Mouse (Mus musculus) CH12.LX (cell line): ENCODE measurements at regions not wholly inside any gene's neighbourhood (a gene's known extent, or its start where the extent isn't known, plus 50 kb on each side); places are given as distances from the start of the nearest gene placed in this dataset.

Experiments used
- DNase-seq: peaks from one replicate; pipeline ENCODE4 v3.0.0-alpha.2; 2013; ENCODE audit errors: extremely low read depth
- H3K27ac ChIP-seq: 2 replicates; pipeline ENCODE4 v1.5.1; 2012; ENCODE audit warnings: low read depth, mild to moderate bottlenecking, control low read depth, moderate library complexity; ENCODE audit not compliant: insufficient read depth
- H3K27me3 ChIP-seq: replicated peaks from 2 replicates; pipeline ENCODE3; 2012; ENCODE audit warnings: inconsistent platforms
- H3K36me3 ChIP-seq, 2 experiments: replicated peaks in 1 of 2; 2 replicates each; pipeline versions ENCODE3 to v1.6.1; 2012; ENCODE audit warnings: inconsistent platforms in 1 of 2, low read length in 1 of 2, mild to moderate bottlenecking in 1 of 2, mixed read lengths in 1 of 2, moderate library complexity in 1 of 2; ENCODE audit not compliant: control insufficient read depth in 1 of 2, insufficient read depth in 1 of 2
- H3K4me1 ChIP-seq, 2 experiments: 2 replicates each; pipeline ENCODE4 v1.6.1; 2012; ENCODE audit warnings: inconsistent platforms in 1 of 2, moderate library complexity in 1 of 2; ENCODE audit not compliant: insufficient read depth in 2 of 2, control insufficient read depth in 1 of 2
- H3K4me2 ChIP-seq: 2 replicates; pipeline ENCODE4 v1.6.1; 2012; ENCODE audit warnings: low read depth, mild to moderate bottlenecking, control low read depth; ENCODE audit not compliant: poor library complexity, insufficient read depth, severe bottlenecking
- H3K4me3 ChIP-seq, 3 experiments: fragments of 150-350 bp in 1 of 3; sonication (generic) in 1 of 3; replicated peaks in 1 of 3; 2 replicates each; pipeline versions ENCODE3 to v1.5.1; 2011 to 2012; ENCODE audit warnings: low read depth in 2 of 3, low read length in 2 of 3, mild to moderate bottlenecking in 2 of 3, moderate library complexity in 2 of 3, control low read depth in 1 of 3, improper control_type of control experiment in 1 of 3, inconsistent platforms in 1 of 3, mixed read lengths in 1 of 3; ENCODE audit not compliant: poor library complexity in 1 of 3
- H3K79me2 ChIP-seq: replicated peaks from 2 replicates; pipeline ENCODE4 v1.6.1; 2012; ENCODE audit warnings: mild to moderate bottlenecking, moderate library complexity; ENCODE audit not compliant: control insufficient read depth, poor library complexity, insufficient read depth, severe bottlenecking; ENCODE audit errors: extremely low read depth
- H3K9ac ChIP-seq: 2 replicates; pipeline ENCODE4 v1.6.1; 2012; ENCODE audit warnings: low read depth, mild to moderate bottlenecking, control low read depth, moderate library complexity; ENCODE audit not compliant: insufficient read depth
- H3K9me3 ChIP-seq: replicated peaks from 2 replicates; pipeline ENCODE3; 2012; ENCODE audit warnings: low read length, inconsistent platforms, mixed read lengths
- BHLHE40 ChIP-seq: IDR thresholded peaks from 2 replicates; pipeline ENCODE4 v1.6.1; 2011; ENCODE audit warnings: mild to moderate bottlenecking, low read depth, low read length, improper control_type of control experiment
- CHD1 ChIP-seq: IDR thresholded peaks from 2 replicates; pipeline ENCODE4 v1.6.1; 2012; ENCODE audit warnings: low read depth, low read length, improper control_type of control experiment, inconsistent platforms
- CHD2 ChIP-seq: IDR thresholded peaks from 2 replicates; pipeline ENCODE4 v1.6.1; 2011; ENCODE audit warnings: low read length, improper control_type of control experiment
- E2F4 ChIP-seq: IDR thresholded peaks from 2 replicates; pipeline ENCODE4 v1.6.1; 2011; ENCODE audit warnings: low read depth, low read length, improper control_type of control experiment; ENCODE audit not compliant: insufficient replicate concordance
- ELF1 ChIP-seq: IDR thresholded peaks from 2 replicates; pipeline ENCODE4 v1.6.1; 2014; ENCODE audit warnings: low read depth, mild to moderate bottlenecking, inconsistent platforms, low read length, improper control_type of control experiment
- GABPA ChIP-seq: IDR thresholded peaks from 2 replicates; pipeline ENCODE4 v1.6.1; 2012; ENCODE audit warnings: low read depth, low read length, improper control_type of control experiment, inconsistent platforms; ENCODE audit not compliant: insufficient replicate concordance
- IRF4 ChIP-seq: IDR thresholded peaks from 2 replicates; pipeline ENCODE4 v1.6.1; 2014; ENCODE audit warnings: low read depth, mild to moderate bottlenecking, inconsistent platforms, low read length, improper control_type of control experiment
- JUN ChIP-seq: IDR thresholded peaks from 2 replicates; pipeline ENCODE4 v1.6.1; 2011; ENCODE audit warnings: low read depth, mild to moderate bottlenecking, low read length, improper control_type of control experiment, moderate library complexity; ENCODE audit not compliant: insufficient read depth
- MAX ChIP-seq: IDR thresholded peaks from 2 replicates; pipeline ENCODE4 v1.6.1; 2011; ENCODE audit warnings: low read length, improper control_type of control experiment
- MXI1 ChIP-seq: IDR thresholded peaks from 2 replicates; pipeline ENCODE4 v1.6.1; 2011; ENCODE audit warnings: mild to moderate bottlenecking, low read depth, low read length, improper control_type of control experiment
- MYC ChIP-seq: IDR thresholded peaks from 2 replicates; pipeline ENCODE4 v1.6.1; 2011; ENCODE audit warnings: low read depth, mild to moderate bottlenecking, improper control_type of control experiment, low read length
- NELFE ChIP-seq: IDR thresholded peaks from 2 replicates; pipeline ENCODE4 v1.6.1; 2011; ENCODE audit warnings: low read depth, low read length, improper control_type of control experiment
- PAX5 ChIP-seq: IDR thresholded peaks from 2 replicates; pipeline ENCODE4 v1.6.1; 2012; ENCODE audit warnings: low read length, inconsistent platforms, mixed read lengths
- TBP ChIP-seq: conservative IDR thresholded peaks from 2 replicates; pipeline ENCODE4 v1.6.1; 2011; ENCODE audit warnings: low read depth, low read length, improper control_type of control experiment
- TCF12 ChIP-seq: IDR thresholded peaks from 2 replicates; pipeline ENCODE4 v1.6.1; 2014; ENCODE audit warnings: low read depth, mild to moderate bottlenecking, inconsistent platforms, low read length, improper control_type of control experiment
- UBTF ChIP-seq: IDR thresholded peaks from 2 replicates; pipeline ENCODE4 v1.6.1; 2012; ENCODE audit warnings: low read depth, mild to moderate bottlenecking, inconsistent platforms, low read length, improper control_type of control experiment, moderate library complexity
- ZC3H11A ChIP-seq: IDR thresholded peaks from 2 replicates; pipeline ENCODE4 v1.6.1; 2012; ENCODE audit warnings: low read depth, mild to moderate bottlenecking, inconsistent platforms, low read length, improper control_type of control experiment
- ZMIZ1 ChIP-seq: IDR thresholded peaks from 2 replicates; pipeline ENCODE4 v1.6.1; 2012; ENCODE audit warnings: low read depth, mild to moderate bottlenecking, inconsistent platforms, low read length, improper control_type of control experiment
- dilution Hi-C: fragments of 300-500 bp; cut with MboI; formaldehyde crosslinking; loops from 2 replicates; pipeline ENCODE4 v1.14.3; 2020; ENCODE audit warnings: low sequenced_read_pairs; ENCODE audit not compliant: extremely low pct_unique_long_range_greater_than_20kb, extremely low pct_ligation_motif_present
- in situ Hi-C: fragments of 300-500 bp; cut with MboI; formaldehyde crosslinking; loops from 3 replicates; pipeline ENCODE4 v1.14.3; 2019; ENCODE audit warnings: low sequenced_read_pairs, low pct_ligation_motif_present, low pct_unique_long_range_greater_than_20kb, mixed read lengths

GRCm38 (mm10) chr13:97705926-97706325 lies 54.5 kb downstream of the Gm10260 start:
- in situ Hi-C loops: no loop called here
- no peaks in the 10 kb centered on the region for H3K4me1 ChIP-seq
- H3K9me3 ChIP-seq: peaks cover 32% of the 10 kb centered on the region
- TF ChIP-seq TBP (no peak), E2F4 (no peak)
- no peaks in the 10 kb centered on the region for H3K36me3 ChIP-seq
- no peak overlapping the region for H3K4me3 ChIP-seq
- no peak for DNase-seq
- H3K79me2 ChIP-seq: no peaks in the 10 kb centered on the region
- dilution Hi-C loops: no loop called here
- H3K9ac ChIP-seq: no peak overlapping the region
- H3K27me3 ChIP-seq: no peaks in the 10 kb centered on the region
- no peak overlapping the region for H3K27ac ChIP-seq
- no peak overlapping the region for H3K4me2 ChIP-seq

- TF ChIP-seq ELF1: no peak
- no peak for TF ChIP-seq UBTF
- TF ChIP-seq MXI1: no peak
- TF ChIP-seq ZC3H11A: no peak
- TF ChIP-seq CHD2: no peak
- TF ChIP-seq E2F4: no peak
- no peak for TF ChIP-seq MAX
- in situ Hi-C loops: no loop called here
- H3K27me3 ChIP-seq: no peaks in the 10 kb centered on the region
Measured at GRCm38 (mm10) chr13:97704541-97704940, 55.9 kb downstream of the Gm10260 start.

GRCm38 (mm10) chr13:97698967-97699366 lies 61.5 kb downstream of the Gm10260 start:
- Histone ChIP-seq H3K27me3 (no peaks in the 10 kb centered on the region), H3K4me2 (no peak overlapping the region), H3K27ac (no peak overlapping the region), H3K36me3 (no peaks in the 10 kb centered on the region), H3K4me1 (peaks cover 0 to 3% of the 10 kb centered on the region in 2 experiments; a peak in 1 of 4 replicates), H3K79me2 (no peaks in the 10 kb centered on the region)
- in situ Hi-C loops: no loop called here
- dilution Hi-C loops: no loop called here
- TF ChIP-seq MYC: no peak
- TF ChIP-seq PAX5: no peak
- TF ChIP-seq JUN: no peak
- TF ChIP-seq ZMIZ1: no peak
- TF ChIP-seq IRF4: no peak
- no peak for TF ChIP-seq CHD2
- TF ChIP-seq GABPA: no peak
- no peak for TF ChIP-seq BHLHE40
- TF ChIP-seq ELF1: no peak
- no peak for TF ChIP-seq CHD1
- no peak for TF ChIP-seq NELFE
- TF ChIP-seq TCF12: no peak
- TF ChIP-seq UBTF: no peak
- TF ChIP-seq, all 38 proteins: peak for 0
- no peak overlapping the region for H3K4me3 ChIP-seq
- H3K9me3 ChIP-seq: peaks cover 18% of the 10 kb centered on the region
- no peak for DNase-seq
- H3K9ac ChIP-seq: no peak overlapping the region

More at GRCm38 (mm10) chr13:97704541-97704940, 55.9 kb downstream of the Gm10260 start:
- H3K79me2 ChIP-seq: no peaks in the 10 kb centered on the region
- H3K27ac ChIP-seq: no peak overlapping the region
- H3K4me1 ChIP-seq: no peaks in the 10 kb centered on the region
- H3K36me3 ChIP-seq: no peaks in the 10 kb centered on the region
- H3K4me3 ChIP-seq: no peak overlapping the region
- H3K9ac ChIP-seq: no peak overlapping the region
- no peak for DNase-seq
- dilution Hi-C loops: no loop called here
- no peak overlapping the region for H3K4me2 ChIP-seq
- H3K9me3 ChIP-seq: peaks cover 30% of the 10 kb centered on the region
